Mouse (Mus musculus) heart, embryonic 12.5 days (tissue): ENCODE results near the gene Uckl1. TPM values are rescaled to one million over a fixed set of nuclear protein-coding genes. Genes with fewer than 3 reads are reported as not detected.

Source experiments
- ATAC-seq: fragments of 200-750 bp; cut with Nextera tagmentation; 2 replicates; pipeline ENCODE4 v1.8.0; 2017; ENCODE audit warnings: moderate TSS enrichment, moderate library complexity; ENCODE audit not compliant: insufficient number of reproducible peaks, low FRiP score
- H3K27ac ChIP-seq: fragments of 300-500 bp; sonication (generic); 2 replicates; pipeline ENCODE4 v1.5.1; 2016; ENCODE audit warnings: mild to moderate bottlenecking, moderate library complexity; ENCODE audit not compliant: poor library complexity, severe bottlenecking
- H3K27me3 ChIP-seq: fragments of 300-500 bp; sonication (generic); replicated peaks from 2 replicates; pipeline ENCODE4 v1.6.1; 2016; ENCODE audit warnings: mild to moderate bottlenecking, moderate library complexity
- H3K36me3 ChIP-seq: fragments of 300-500 bp; sonication (generic); 2 replicates; pipeline ENCODE4 v1.6.1; 2016; ENCODE audit warnings: mild to moderate bottlenecking, moderate library complexity
- H3K4me1 ChIP-seq: fragments of 300-500 bp; sonication (generic); replicated peaks from 2 replicates; pipeline ENCODE4 v1.6.1; 2016; ENCODE audit warnings: mild to moderate bottlenecking
- H3K4me2 ChIP-seq: fragments of 300-500 bp; sonication (generic); 2 replicates; pipeline ENCODE4 v1.6.1; 2016; ENCODE audit warnings: mild to moderate bottlenecking, moderate library complexity
- H3K4me3 ChIP-seq: fragments of 300-500 bp; sonication (generic); 2 replicates; pipeline ENCODE4 v1.5.1; 2016; ENCODE audit warnings: mild to moderate bottlenecking
- H3K9ac ChIP-seq: fragments of 300-500 bp; sonication (generic); 2 replicates; pipeline ENCODE4 v1.6.1; 2016; ENCODE audit warnings: mild to moderate bottlenecking, moderate library complexity
- H3K9me3 ChIP-seq: fragments of 300-500 bp; sonication (generic); replicated peaks from 2 replicates; pipeline ENCODE4 v1.6.1; 2016; ENCODE audit warnings: mild to moderate bottlenecking, moderate library complexity
- WGBS: fragments of 180-500 bp; shearing (Covaris S2); methylation state at CpG from one replicate; pipeline ENCODE4 v1.1.7; 2016; 5-methylcytosine and 5-hydroxymethylcytosine counted together
- polyA plus RNA-seq: library from polyadenylated mRNA; unstranded; fragments of >200 nt; fragmentation: Nextera tagmentation; extraction: Ambion mirVana; gene quantifications from 2 replicates; pipeline ENCODE4 v1.2.1, GENCODE M21; 2016

Uckl1 gene
- polyA plus RNA-seq, 1 experiment from 2014 or later: 64.2 TPM

DNA sequence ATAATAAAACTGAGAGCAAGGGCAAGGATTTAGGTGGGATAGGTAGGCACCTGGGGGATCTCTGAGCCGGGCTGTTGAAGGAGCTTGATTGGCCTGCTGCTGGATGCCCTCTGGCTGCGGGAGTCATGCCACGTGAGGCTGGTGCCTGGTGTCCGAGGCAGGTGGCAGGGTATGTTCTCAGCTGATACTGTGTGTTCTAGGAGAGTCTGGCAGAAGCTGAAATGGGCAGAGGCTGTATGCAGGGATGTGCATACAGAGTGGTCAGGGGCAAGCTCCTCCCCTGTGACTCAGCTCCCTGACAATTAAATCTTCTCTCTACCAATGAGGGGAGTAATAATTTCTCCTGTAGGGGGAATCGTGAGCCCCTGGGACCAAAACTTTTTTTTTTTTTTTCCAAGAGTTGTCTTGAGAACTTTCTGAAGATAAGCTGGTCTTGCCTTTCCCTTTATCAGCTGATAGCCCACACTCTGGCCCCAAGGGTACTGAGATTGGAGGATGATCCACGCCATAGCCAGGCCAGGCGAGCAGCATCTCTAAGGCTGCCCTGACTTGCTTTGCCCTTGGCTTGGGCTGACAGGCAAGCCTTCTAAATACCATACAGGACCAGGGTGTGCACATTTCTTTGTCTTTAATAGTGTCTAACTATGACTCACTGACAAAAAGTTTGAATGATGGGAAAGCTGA lies 12.8 kb upstream of the Uckl1 start:
- 63% methylated on average over 7 of the region's 7 CpGs for WGBS
- no peak for ATAC-seq
- H3K9me3 ChIP-seq: no peaks in the 10 kb centered on the region
- 0 out of 2 replicates have a peak, but pooled peaks cover 3% of the 10 kb centered on the region for H3K36me3 ChIP-seq
- H3K9ac ChIP-seq: no peak overlapping the region
- no peak overlapping the region for H3K4me2 ChIP-seq
- no peak overlapping the region for H3K27ac ChIP-seq
- H3K4me3 ChIP-seq: no peak overlapping the region
- peaks cover 20% of the 10 kb centered on the region for H3K4me1 ChIP-seq
- no peaks in the 10 kb centered on the region for H3K27me3 ChIP-seq

DNA sequence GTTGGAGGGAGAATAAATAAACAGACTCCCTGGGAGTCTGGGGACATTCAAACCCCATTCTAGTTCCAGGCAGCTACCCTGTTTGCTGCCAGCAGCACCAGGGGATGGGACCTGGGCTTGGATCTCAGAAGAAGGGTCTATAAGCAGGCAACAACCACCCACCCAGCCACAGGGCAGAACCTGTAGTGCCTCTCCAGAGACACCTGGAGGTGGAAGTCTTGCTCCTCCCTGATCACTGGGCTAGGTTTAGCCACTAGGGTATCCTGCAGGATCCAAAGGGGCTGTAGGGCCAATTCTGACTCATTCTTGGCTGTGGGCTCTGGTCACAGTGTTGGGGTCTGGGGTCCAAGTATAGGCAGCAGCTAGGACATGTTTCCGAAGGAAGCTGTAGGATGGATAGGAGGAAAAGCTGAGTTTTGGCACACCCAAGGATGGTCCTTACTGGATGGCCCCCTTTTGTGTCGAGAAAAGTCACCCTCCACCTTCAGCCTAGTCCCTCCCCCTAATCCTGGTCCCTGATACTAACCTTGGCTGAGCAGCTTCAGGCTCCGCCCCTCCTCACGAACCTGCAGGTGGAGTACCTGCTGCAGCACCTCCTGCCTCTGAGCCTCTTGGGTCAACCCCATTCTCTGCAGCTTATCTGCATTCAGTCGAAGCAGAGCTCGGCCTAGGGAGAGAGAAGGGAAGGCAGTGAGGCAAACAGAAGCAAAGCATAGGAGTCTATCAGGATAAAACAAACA lies 11.7 kb upstream of the Uckl1 start:
- 0 out of 2 replicates have a peak, but pooled peaks cover 3% of the 10 kb centered on the region for H3K36me3 ChIP-seq
- no peak for ATAC-seq
- H3K27ac ChIP-seq: no peak overlapping the region
- H3K9me3 ChIP-seq: no peaks in the 10 kb centered on the region
- H3K4me3 ChIP-seq: no peak overlapping the region
- H3K27me3 ChIP-seq: no peaks in the 10 kb centered on the region
- H3K4me1 ChIP-seq: peaks cover 18% of the 10 kb centered on the region
- no peak overlapping the region for H3K9ac ChIP-seq
- WGBS: 41% methylated on average over 6 of the region's 6 CpGs
- H3K4me2 ChIP-seq: no peak overlapping the region

DNA sequence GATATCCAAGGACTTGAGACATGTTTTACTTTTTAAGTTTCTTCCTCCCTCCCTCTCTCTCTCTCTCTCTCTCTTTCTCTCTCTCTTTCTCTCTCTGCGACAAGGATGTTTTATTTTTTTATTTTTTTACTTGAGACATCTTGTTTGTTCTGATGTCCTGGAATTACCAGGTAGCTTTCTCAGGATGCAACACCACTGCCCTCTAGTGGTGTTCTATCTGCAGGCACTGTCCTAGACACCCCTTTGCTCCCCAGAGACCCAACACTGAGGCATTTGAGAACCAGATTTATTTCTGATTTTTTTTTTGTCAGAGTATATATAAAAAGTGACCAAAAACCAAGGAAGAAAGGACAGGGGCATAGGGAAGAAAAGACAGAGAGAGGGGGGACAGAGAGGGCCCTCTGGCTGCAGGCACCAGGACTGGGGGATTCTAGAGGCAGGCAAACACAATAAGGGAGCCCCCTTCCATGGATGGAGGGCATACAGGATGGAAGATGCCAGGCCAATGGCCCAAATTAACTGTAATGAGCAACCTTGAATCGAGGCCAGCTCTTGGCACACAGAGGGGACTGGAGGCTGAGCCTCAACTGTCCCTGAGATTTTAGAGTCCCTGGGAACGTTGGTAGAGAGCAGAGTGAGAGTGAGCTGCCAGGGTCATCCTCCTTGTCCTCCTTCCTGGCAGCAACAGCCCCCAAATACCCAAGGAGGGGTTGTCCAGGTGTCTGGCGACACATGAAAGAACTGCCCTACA lies 10.4 kb upstream of the Uckl1 start:
- WGBS: 76% methylated on average over 4 of the region's 4 CpGs
- Histone ChIP-seq H3K4me3 (no peak overlapping the region), H3K4me2 (no peak overlapping the region), H3K36me3 (peaks cover 9% of the 10 kb centered on the region), H3K4me1 (peaks cover 16% of the 10 kb centered on the region), H3K9me3 (no peaks in the 10 kb centered on the region), H3K27ac (no peak overlapping the region), H3K9ac (no peak overlapping the region), H3K27me3 (no peaks in the 10 kb centered on the region)
- no peak for ATAC-seq

DNA sequence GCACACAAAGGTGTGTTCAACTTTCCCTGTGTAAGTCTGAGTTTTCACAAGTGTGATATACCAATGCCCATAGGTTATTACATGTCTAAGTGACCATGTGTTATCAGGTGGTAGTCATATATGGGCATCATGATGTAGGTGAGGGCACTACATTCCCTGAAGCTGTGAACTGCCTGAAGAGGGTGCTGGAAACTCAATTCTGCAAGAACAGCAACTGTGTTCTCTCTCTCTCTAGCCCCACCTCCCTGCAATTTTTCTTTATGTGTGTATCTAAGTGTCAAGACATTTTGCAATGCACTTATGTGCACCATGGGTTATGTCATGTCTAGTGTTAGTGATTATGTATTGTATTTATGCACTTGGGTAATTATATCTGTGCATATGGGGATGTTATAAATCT lies 9.2 kb upstream of the Uckl1 start:
- Histone ChIP-seq H3K9me3 (no peaks in the 10 kb centered on the region), H3K36me3 (peaks cover 21% of the 10 kb centered on the region)
- ATAC-seq: no peak

DNA sequence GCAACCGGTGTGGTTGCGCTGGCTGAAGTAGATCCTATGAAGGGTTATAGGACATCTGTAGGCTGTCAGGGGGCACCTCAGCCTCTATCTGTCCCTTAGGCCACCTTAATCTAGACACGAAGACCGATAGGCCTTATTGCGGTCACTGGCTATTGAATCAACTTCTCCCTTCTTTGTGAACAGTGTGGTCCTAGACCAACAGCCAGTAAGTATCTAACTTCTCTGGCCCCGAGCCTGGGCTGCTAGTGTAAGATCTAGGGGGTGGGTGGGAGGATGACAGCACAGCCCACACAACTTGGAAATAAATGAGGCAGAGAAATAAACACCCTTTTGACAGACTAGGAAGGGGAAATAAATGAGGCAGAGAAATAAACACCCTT lies 8.3 kb upstream of the Uckl1 start:
- peak overlapping the region; percentile 83 for H3K4me3 ChIP-seq
- 2% methylated on average over 6 of the region's 6 CpGs for WGBS
- ATAC-seq: peak; percentile 1; the same call in 1 of the 2 replicates

More for the DNA sequence above, 9.2 kb upstream of the Uckl1 start:
- no peak overlapping the region for H3K4me2 ChIP-seq
- H3K4me1 ChIP-seq: peaks cover 16% of the 10 kb centered on the region
- no peak overlapping the region for H3K4me3 ChIP-seq
- no peak overlapping the region for H3K9ac ChIP-seq
- H3K27ac ChIP-seq: no peak overlapping the region
- H3K27me3 ChIP-seq: no peaks in the 10 kb centered on the region

DNA sequence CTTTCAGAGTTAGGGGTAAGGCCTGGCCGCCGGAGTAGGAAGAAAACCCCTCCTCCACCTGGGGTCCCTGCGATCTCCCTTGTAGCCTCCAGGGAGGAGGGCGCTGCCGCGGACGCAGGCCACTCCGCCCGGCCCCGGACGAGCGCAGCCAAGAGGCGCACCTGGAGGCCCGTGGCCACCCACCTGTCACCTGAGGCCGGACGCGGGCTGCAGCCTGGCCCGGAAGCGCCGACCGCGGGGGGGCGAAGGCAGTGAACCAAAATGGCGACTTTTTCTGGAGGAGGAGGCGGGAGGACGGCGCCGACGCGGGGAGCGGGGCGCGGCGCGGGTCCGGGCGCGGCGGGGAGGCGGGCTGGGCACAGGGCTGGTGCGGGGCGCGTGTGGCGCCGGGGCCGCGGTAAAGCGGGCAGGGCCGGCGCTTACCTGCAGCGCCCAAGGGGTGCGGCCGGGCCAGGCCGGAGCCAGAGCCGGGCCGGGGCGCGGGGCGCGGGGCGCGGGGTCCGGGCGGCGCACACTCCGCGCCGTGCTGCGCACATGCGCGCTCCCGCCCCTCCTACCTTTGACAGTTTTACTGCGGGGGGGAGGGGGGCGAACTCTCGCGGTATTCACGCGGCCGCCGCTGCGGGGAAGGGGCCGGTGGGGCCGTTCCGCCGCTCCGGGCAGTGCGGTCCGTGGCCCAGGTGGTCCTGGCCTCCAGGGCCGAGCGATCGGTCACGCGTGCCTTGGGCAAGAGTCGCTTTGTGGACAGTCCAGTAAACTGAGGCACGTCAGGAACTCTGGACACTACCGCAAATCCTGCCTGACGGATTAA lies 7.7 kb upstream of the Uckl1 start, which contains the start of gene Zfp512b:
Zfp512b (minus strand) TSS at position 573 of the 811 bp plus-strand sequence.
- Histone ChIP-seq H3K9ac (peak within 1 kb of the TSS; percentile 93), H3K27ac (peak within 1 kb of the TSS; percentile 73; the same call in 1 of the 2 replicates), H3K4me1 (peaks cover 16% of the 10 kb centered on the region), H3K9me3 (no peaks in the 10 kb centered on the region), H3K36me3 (peaks cover 35% of the 10 kb centered on the region), H3K4me2 (peak within 1 kb of the TSS; percentile 84), H3K4me3 (peak within 1 kb of the TSS; percentile 83), H3K27me3 (no peaks in the 10 kb centered on the region)
- ATAC-seq: peak; percentile 76
- under 1% methylated on average over 75 of the region's 97 CpGs for WGBS

More for the DNA sequence above, 8.3 kb upstream of the Uckl1 start:
- Histone ChIP-seq H3K4me2 (peak overlapping the region; percentile 84), H3K9me3 (no peaks in the 10 kb centered on the region), H3K36me3 (peaks cover 30% of the 10 kb centered on the region), H3K9ac (peak overlapping the region; percentile 93), H3K4me1 (peaks cover 16% of the 10 kb centered on the region), H3K27me3 (no peaks in the 10 kb centered on the region), H3K27ac (peak overlapping the region; percentile 73; the same call in 1 of the 2 replicates)

DNA sequence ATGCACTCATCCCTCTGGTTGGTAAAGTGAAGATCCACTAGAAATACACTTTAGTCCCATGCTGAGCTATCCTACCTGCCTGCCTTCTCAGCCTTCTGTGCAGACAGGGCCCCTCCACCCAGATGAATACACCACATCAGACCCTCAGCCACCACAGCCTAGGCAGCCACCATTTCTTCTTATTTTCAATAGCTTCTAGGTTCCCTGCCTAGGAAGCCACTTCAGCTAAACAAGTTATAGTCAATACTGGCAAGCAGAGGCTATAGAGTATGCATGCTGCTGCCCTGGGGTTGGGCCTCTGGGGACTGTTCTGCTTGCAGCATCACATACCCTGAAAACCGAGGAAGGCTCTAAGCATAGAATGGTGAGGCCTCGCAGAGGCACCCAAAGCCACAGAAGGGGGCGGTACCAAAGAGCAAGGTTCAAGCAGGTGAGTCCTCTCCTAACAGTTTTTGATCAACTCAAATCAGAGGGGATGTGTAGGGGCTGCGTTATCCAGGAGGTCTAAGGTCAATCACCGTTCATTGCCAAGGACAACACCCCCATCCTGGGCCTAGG lies 6.9 kb upstream of the Uckl1 start, which contains the start of gene Prpf6:
Prpf6 (plus strand) TSS at position 341 of the 558 bp plus-strand sequence.
- peak within 1 kb of the TSS; percentile 73; the same call in 1 of the 2 replicates for H3K27ac ChIP-seq
- no peaks in the 10 kb centered on the region for H3K27me3 ChIP-seq
- WGBS: 18% methylated on average over 5 of the region's 5 CpGs
- H3K9ac ChIP-seq: peak within 1 kb of the TSS; percentile 93
- peaks cover 16% of the 10 kb centered on the region for H3K4me1 ChIP-seq
- peak within 1 kb of the TSS; percentile 83 for H3K4me3 ChIP-seq
- ATAC-seq: peak; percentile 16; the same call in 1 of the 2 replicates
- no peaks in the 10 kb centered on the region for H3K9me3 ChIP-seq
- peaks cover 42% of the 10 kb centered on the region for H3K36me3 ChIP-seq
- H3K4me2 ChIP-seq: peak within 1 kb of the TSS; percentile 84

DNA sequence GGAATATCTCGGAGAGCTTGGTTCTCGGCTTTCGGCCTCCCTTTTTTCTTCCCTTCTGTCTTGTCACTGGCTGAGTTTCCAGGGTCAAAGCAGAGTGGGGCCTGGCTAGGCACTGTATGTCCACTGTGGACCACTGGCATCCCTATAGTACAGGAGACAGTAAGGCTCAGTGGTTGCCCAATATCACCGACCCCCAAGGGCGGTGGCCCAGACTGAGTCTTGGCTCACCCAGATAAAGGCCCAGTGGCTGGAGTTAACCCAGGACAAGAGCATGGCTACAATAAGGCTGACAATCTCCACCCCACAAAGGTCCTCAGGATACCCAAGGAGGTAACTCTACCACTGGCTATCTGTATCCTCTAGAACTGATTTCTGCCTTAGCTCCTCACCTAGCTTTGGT lies 5.8 kb upstream of the Uckl1 start:
- H3K27ac ChIP-seq: no peak overlapping the region
- no peak overlapping the region for H3K4me3 ChIP-seq
- no peaks in the 10 kb centered on the region for H3K9me3 ChIP-seq
- no peak for ATAC-seq
- no peak overlapping the region for H3K4me2 ChIP-seq
- peaks cover 16% of the 10 kb centered on the region for H3K4me1 ChIP-seq
- no peak overlapping the region for H3K9ac ChIP-seq
- peaks cover 50% of the 10 kb centered on the region for H3K36me3 ChIP-seq
- 80% methylated on average over 5 of the region's 5 CpGs for WGBS
- no peaks in the 10 kb centered on the region for H3K27me3 ChIP-seq

DNA sequence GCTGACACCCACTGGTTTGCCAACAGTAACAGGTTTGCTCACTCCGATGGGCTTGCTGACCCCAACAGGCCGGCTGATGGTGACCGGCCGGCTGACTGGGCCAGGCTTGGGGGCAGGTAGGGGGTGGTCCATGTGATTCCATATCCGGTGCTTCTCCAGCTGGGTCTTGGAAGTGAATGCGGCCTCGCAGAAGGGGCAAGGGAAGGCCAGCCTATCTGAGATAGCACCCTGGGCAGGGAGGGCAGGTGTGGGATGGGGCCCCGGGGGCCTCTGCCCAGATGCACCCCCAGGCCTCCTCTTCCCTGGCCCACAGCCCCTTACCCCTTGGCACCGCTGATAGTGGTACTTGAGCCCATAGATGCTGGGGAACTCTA lies 5.0 kb upstream of the Uckl1 start:
- H3K27ac ChIP-seq: no peak overlapping the region
- H3K4me1 ChIP-seq: peaks cover 16% of the 10 kb centered on the region
- H3K9ac ChIP-seq: no peak overlapping the region
- ATAC-seq: no peak
- no peak overlapping the region for H3K4me3 ChIP-seq
- peaks cover 57% of the 10 kb centered on the region for H3K36me3 ChIP-seq
- 95% methylated on average over 9 of the region's 9 CpGs for WGBS
- no peaks in the 10 kb centered on the region for H3K9me3 ChIP-seq
- no peaks in the 10 kb centered on the region for H3K27me3 ChIP-seq
- no peak overlapping the region for H3K4me2 ChIP-seq

DNA sequence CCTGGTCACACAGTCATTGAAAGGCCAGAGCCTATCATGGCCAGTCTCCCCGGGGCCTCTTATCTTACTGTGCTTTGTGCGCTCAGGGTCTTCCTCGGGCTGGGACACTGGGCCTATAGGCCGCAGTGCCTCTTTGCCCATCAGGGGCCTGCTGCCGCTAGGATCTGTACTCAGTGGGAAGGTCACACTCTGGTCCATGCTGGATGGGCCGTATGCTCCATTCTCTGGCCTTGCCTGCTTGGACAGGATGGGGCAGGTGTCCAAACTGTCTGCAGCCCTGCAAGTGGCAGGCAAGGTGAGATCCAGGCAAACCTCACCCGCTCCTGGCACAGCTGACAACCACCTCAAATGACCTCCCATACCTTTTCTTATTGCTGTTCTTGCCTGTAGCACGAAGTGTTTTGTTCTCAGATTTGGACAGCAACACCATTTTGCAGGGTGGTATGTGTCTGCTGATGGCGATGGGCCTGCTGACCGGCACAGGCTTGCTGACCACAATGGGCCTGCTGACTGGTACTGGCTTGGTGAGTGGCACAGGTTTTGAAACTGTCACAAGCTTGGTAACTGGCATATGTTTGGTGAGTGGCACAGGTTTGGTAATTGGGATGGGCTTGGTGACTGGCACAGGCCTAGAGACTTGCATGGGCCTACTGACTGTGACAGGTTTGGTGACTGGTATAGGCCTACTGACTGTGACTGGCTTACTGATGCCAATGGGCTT lies 4.5 kb upstream of the Uckl1 start:
- ATAC-seq: no peak
- Histone ChIP-seq H3K36me3 (peaks cover 62% of the 10 kb centered on the region), H3K9ac (no peak overlapping the region), H3K27ac (no peak overlapping the region), H3K27me3 (no peaks in the 10 kb centered on the region), H3K4me3 (no peak overlapping the region), H3K9me3 (no peaks in the 10 kb centered on the region), H3K4me1 (peaks cover 16% of the 10 kb centered on the region), H3K4me2 (no peak overlapping the region)
- WGBS: 82% methylated on average over 10 of the region's 10 CpGs
